Mouse (Mus musculus): ENCODE results near the gene Tmem223.

- TF ChIP-seq POLR2A (IDR thresholded peaks at IDR 0.05; ENCODE audit: control insufficient read depth, low read depth, low read length) = no peak
- no peak for TF ChIP-seq CTCF (IDR thresholded peaks at IDR 0.05; ENCODE audit: control insufficient read depth, insufficient read depth, insufficient replicate concordance, low read depth, low read length)
Measured at GRCm38 (mm10) chr19:8722021-8722420, 48.8 kb upstream of the Tmem223 start.

Data from testis, adult 2 months (tissue).